Mouse (Mus musculus) adrenal gland, postnatal 14 days (tissue): ENCODE data around the gene Sgip1. TPM values are rescaled to one million over a fixed set of nuclear protein-coding genes. Genes with fewer than 3 reads are reported as not detected.

Source experiments
- DNase-seq: peaks from one replicate; pipeline ENCODE4 v3.0.0; 2021; ENCODE audit warnings: mixed read lengths
- total RNA-seq: library from RNA; stranded (reverse); gene quantifications from 2 replicates; pipeline ENCODE4 v1.2.3, GENCODE M21; 2021

Sgip1 gene
- total RNA-seq, 1 experiment from 2014 or later: 8.2 TPM

GRCm38 (mm10) chr4:102895866-102896265 lies 154.8 kb downstream of the Sgip1 start:
- DNase-seq: no peak

- peak; percentile 50 for DNase-seq
Observed at GRCm38 (mm10) chr4:102898987-102899386, 157.9 kb downstream of the Sgip1 start.

GRCm38 (mm10) chr4:102899683-102900082 lies 158.6 kb downstream of the Sgip1 start:
- DNase-seq: no peak

GRCm38 (mm10) chr4:102900166-102900565 lies 159.1 kb downstream of the Sgip1 start:
- DNase-seq: no peak

GRCm38 (mm10) chr4:102907843-102908427 lies 166.8 kb downstream of the Sgip1 start:
- no peak for DNase-seq

- no peak for DNase-seq
Observed at GRCm38 (mm10) chr4:102910191-102910590, 169.1 kb downstream of the Sgip1 start.

- DNase-seq: no peak
Observed at GRCm38 (mm10) chr4:102913176-102913575, 172.1 kb downstream of the Sgip1 start.

GRCm38 (mm10) chr4:102913700-102914327 lies 172.7 kb downstream of the Sgip1 start:
- DNase-seq: no peak

GRCm38 (mm10) chr4:102918191-102918590 lies 177.1 kb downstream of the Sgip1 start:
- no peak for DNase-seq

- no peak for DNase-seq
Observed at GRCm38 (mm10) chr4:102929491-102929890, 188.4 kb downstream of the Sgip1 start.

- no peak for DNase-seq
Observed at GRCm38 (mm10) chr4:102930679-102931078, 189.6 kb downstream of the Sgip1 start.

GRCm38 (mm10) chr4:102940266-102940665 lies 199.2 kb downstream of the Sgip1 start:
- DNase-seq: no peak

- no peak for DNase-seq
Observed at GRCm38 (mm10) chr4:102940738-102941137, 199.6 kb downstream of the Sgip1 start.

GRCm38 (mm10) chr4:102944325-102944724 lies 203.2 kb downstream of the Sgip1 start:
- no peak for DNase-seq

GRCm38 (mm10) chr4:102952476-102952875 lies 211.4 kb downstream of the Sgip1 start:
- DNase-seq: no peak

- DNase-seq: no peak
Observed at GRCm38 (mm10) chr4:102955294-102955956, 214.3 kb downstream of the Sgip1 start.

GRCm38 (mm10) chr4:102959409-102959808 lies 218.3 kb downstream of the Sgip1 start:
- DNase-seq: no peak

GRCm38 (mm10) chr4:102964174-102964573 lies 223.1 kb downstream of the Sgip1 start:
- DNase-seq: no peak

GRCm38 (mm10) chr4:102967811-102968210 lies 226.7 kb downstream of the Sgip1 start:
- no peak for DNase-seq

- no peak for DNase-seq
Observed at GRCm38 (mm10) chr4:102969599-102969998, 228.5 kb downstream of the Sgip1 start.

- no peak for DNase-seq
Observed at GRCm38 (mm10) chr4:102971159-102971558, 230.1 kb downstream of the Sgip1 start.

GRCm38 (mm10) chr4:102972071-102972470 lies 231.0 kb downstream of the Sgip1 start:
- DNase-seq: no peak

GRCm38 (mm10) chr4:102974172-102974571 lies 233.1 kb downstream of the Sgip1 start:
- DNase-seq: no peak
